Mouse (Mus musculus): ENCODE measurements around the gene Cpa5.

GRCm38 (mm10) chr6:30592417-30592974, 18.3 kb upstream of the Cpa5 start:
- TF ChIP-seq ZNF384 (IDR thresholded peaks at IDR 0.05; ENCODE audit: low read depth, low read length) = no peak
- no peak for TF ChIP-seq TCF12 (IDR thresholded peaks at IDR 0.05; ENCODE audit: low read depth, low read length)
- TF ChIP-seq EP300 (IDR thresholded peaks at IDR 0.05; ENCODE audit: low read length) = no peak
- no peak for TF ChIP-seq JUND (conservative IDR thresholded peaks at IDR 0.05; ENCODE audit: low read depth, low read length)
- TF ChIP-seq E2F4 (IDR thresholded peaks at IDR 0.05; ENCODE audit: insufficient replicate concordance, low read depth, low read length) = no peak
- no peak for TF ChIP-seq CTCF (conservative IDR thresholded peaks at IDR 0.05 in 1 of 2, IDR thresholded peaks at IDR 0.05 in 1 of 2; ENCODE audit: low read depth in 2 of 2, low read length in 2 of 2)
- TF ChIP-seq ETS1 (conservative IDR thresholded peaks at IDR 0.05; ENCODE audit: low read depth, low read length) = no peak
- no peak for TF ChIP-seq CHD1 (IDR thresholded peaks at IDR 0.05; ENCODE audit: low read depth, low read length)
- no peak for TF ChIP-seq POLR2A (IDR thresholded peaks at IDR 0.05; ENCODE audit: low read depth, low read length)
- no peak for TF ChIP-seq ZKSCAN1 (IDR thresholded peaks at IDR 0.05; ENCODE audit: borderline replicate concordance, low read depth, low read length)
- no peak for TF ChIP-seq USF2 (conservative IDR thresholded peaks at IDR 0.05; ENCODE audit: low read depth, low read length)
- TF ChIP-seq USF1 (IDR thresholded peaks at IDR 0.05; ENCODE audit: low read depth, low read length) = no peak
